Mouse (Mus musculus) liver, adult 2 months (tissue): ENCODE measurements around the gene Prickle3.

Experiments
- CTCF ChIP-seq: fragments of 200-500 bp; IDR thresholded peaks from 2 replicates; pipeline ENCODE4 v1.5.1; 2011; ENCODE audit warnings: low read depth, low read length, control low read depth
- POLR2A ChIP-seq: fragments of 200-500 bp; IDR thresholded peaks from 2 replicates; pipeline ENCODE4 v1.6.1; 2011; ENCODE audit warnings: low read length, control low read depth; ENCODE audit not compliant: insufficient read depth; ENCODE audit errors: extremely low read depth

- TF ChIP-seq CTCF = no peak
- TF ChIP-seq POLR2A = no peak
Measured at GRCm38 (mm10) chrX:7632560-7632959, 24.5 kb upstream of the Prickle3 start.
